Mouse (Mus musculus): ENCODE data around the gene Adcy9.
A peak's percentile ranks its signal among the peaks of the same experiment; 100 is the strongest.

GRCm38 (mm10) chr16:4267857-4268666, 152.2 kb downstream of the Adcy9 start:
- peak; percentile 91 for TF ChIP-seq CTCF (IDR thresholded peaks at IDR 0.05; ENCODE audit: extremely low read depth, insufficient read depth, insufficient read length, insufficient replicate concordance)
- no peak for TF ChIP-seq POLR2A (IDR thresholded peaks at IDR 0.05; ENCODE audit: low read depth, low read length)
